Mouse (Mus musculus) liver, postnatal 0 days (tissue): ENCODE measurements at regions not wholly inside any gene's neighbourhood (a gene's known extent, or its start where the extent isn't known, plus 50 kb on each side); places are given as distances from the start of the nearest gene placed in this dataset.

Experiments
- CTCF ChIP-seq: sonication (generic); IDR thresholded peaks from 2 replicates; pipeline ENCODE4 v1.5.1; 2016; ENCODE audit warnings: antibody characterized with exemption, low read depth
- EP300 ChIP-seq: IDR thresholded peaks from 2 replicates; pipeline ENCODE4 v1.6.1; 2016; ENCODE audit warnings: antibody characterized with exemption, low read depth, mild to moderate bottlenecking

DNA sequence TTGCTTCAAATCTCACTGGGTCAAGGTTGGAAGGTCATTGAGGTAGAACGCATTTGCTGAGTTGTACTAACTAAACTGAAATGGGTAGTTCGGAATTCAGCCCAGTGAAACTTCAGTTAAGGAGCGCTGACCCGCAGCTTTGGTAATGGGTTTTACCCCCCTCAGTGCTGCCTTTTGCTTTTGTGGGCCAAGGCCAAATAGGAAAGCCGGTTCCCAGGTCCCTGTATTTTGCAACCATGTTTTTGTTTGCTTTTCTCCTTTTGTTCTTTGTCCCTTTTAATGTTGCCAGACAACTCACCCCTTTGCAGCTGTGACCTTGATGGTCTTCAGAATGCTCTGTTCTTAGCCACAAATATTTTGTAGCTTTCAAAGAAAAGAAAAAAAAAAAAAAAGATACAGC is 98.7 kb upstream of the Psmd7 start:
- TF ChIP-seq CTCF (no peak), EP300 (no peak)
